Mouse (Mus musculus) heart, postnatal 10 days (tissue): ENCODE measurements around the gene Pcbd2. TPM values are rescaled to one million over a fixed set of nuclear protein-coding genes. Genes with fewer than 3 reads are reported as not detected.

ENCODE experiments used
- DNase-seq, 2 experiments: peaks; one replicate each; pipeline ENCODE4 v3.0.0; 2021
- intact Hi-C: fragments of 180-260 bp; cut with DNase I; formaldehyde crosslinking; loops from one replicate; pipeline ENCODE4 v1.15.1; 2025
- total RNA-seq, 2 experiments: library from RNA; stranded (reverse); gene quantifications; 2 replicates each; pipeline ENCODE4 v1.2.3; 2021

The Pcbd2 gene
- total RNA-seq, 2 experiments from 2014 or later, result 40.4 to 43.0 TPM

DNA sequence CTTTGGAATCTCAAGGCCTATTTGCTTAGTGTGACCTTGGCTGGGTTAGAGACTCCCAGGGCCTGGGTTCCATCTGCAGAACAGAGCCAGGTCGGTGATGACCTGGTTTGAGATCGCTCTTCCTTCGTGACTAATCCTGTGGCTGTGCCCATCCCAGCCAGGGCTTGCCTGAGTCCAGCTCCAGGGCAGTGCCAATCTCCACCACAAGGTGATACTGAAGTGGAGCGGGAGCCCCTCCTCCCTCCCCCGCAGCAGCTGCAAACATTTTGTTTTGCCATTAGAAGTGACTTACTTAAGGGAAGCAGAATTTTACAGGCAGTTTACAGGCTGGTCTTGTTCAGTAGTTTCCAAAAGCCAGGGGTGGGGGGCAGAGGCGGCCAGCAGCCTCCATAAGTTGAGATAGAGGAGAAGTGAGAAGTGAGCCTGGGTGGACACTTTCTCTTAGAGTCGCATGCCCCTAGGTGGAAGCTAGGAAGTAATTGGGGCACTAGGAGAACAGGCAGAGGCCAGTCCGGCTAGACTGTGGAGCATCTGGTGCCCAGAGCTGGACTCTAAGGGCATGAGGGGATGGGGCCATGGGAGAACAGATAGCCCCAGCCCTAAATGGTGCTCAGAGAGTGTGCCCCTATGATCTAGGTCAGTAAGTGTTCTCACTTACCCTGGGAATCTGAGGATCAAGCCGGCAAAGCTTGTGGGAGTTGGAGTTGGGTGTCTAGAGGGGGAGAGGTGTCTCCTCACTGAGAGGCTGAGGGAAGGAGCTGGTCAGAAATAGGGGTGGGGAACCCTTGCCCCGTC, 97.2 kb downstream of the Pcbd2 start:
- DNase-seq, result no peak
- intact Hi-C loops, result no loop called here

DNA sequence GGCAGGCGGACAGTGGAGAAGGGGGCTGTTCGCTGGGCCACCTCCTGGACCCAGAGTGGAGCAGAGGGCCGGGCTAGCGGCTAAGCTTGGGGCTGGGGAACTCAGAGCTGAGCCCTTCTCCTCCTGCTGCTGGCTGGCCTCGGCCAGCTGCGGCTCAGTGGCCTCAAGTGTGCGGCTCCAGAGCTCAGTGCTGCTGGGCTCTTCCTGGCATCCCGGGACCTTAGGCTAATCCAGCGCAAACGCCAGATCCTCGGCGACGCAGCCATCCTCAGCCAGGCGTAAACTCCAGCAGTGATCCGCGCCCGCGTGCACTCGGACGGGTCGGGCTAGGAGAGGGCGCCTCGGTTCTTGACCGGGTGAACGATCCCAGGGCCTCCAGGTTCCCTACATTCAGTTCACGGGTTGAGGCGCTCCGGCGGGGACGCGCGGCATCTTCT, 98.1 kb downstream of the Pcbd2 start:
- intact Hi-C loops, result no loop called here
- DNase-seq, result no peak

DNA sequence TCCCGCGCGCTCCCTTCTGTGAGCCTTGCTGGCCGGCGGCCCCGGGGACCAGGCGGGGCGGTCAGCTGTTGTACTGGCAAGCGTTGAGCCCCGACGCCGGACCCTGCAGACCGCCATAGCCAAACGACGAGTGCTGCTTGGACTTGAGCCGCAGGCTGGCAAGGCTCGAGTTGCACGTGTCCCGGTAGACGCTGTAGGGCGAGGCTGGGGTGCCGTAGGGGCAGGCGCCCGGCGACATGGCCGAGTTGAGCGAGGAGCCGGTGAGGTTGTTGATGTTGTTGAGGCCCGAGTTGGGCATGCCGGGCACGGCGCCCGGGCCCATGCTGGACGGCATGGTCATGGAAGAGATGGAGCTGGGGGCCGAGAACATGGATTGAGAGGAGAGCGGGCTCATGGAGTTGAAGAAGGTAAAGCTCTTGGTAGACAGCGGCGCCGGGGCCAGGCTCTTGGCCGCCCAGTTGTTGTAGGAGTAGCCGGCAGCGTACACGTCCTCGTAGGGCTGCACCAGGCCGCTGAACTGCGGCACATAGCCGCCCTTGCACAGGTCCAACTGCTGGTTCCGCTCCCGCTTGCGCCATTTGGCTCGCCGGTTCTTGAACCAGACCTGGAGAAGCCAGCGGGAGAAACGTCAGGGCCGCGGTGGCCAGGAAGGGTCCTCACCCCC, 99.0 kb downstream of the Pcbd2 start:
- intact Hi-C loops, result no loop called here
- peak in 1 of 2 experiments; percentile 35 for DNase-seq

Other genes with a start within 250 kb of the Pcbd2 start
- 10 to 100 TPM; 53.7 to 58.2 TPM for gene Dbn1, start 239.3 kb upstream of the Pcbd2 start, total RNA-seq
- gene Pdlim7, start 213.7 kb upstream of the Pcbd2 start, total RNA-seq, result 10 to 100 TPM; 63.6 to 74.2 TPM
- gene Dok3, start 198.1 kb upstream of the Pcbd2 start, total RNA-seq, result 1 to 10 TPM; 1.7 to 1.8 TPM
- gene Ddx41, start 190.7 kb upstream of the Pcbd2 start, total RNA-seq, result 10 to 100 TPM; 17.5 to 18.2 TPM
- 10 to 100 TPM; 22.8 to 24.2 TPM for gene Fam193b, start 156.2 kb upstream of the Pcbd2 start, total RNA-seq
- 100 to 1,000 TPM; 104 to 106 TPM for gene Tmed9, start 153.6 kb upstream of the Pcbd2 start, total RNA-seq
- gene B4galt7, start 127.5 kb upstream of the Pcbd2 start, total RNA-seq, result 10 to 100 TPM; 11.2 to 12.2 TPM
- 10 to 100 TPM; 14.5 to 18.0 TPM for gene Caml, start 104.4 kb upstream of the Pcbd2 start, total RNA-seq
- gene Ddx46, start 92.3 kb upstream of the Pcbd2 start, total RNA-seq, result 10 to 100 TPM; 29.8 to 33.5 TPM
- gene B230219D22Rik, start 34.2 kb upstream of the Pcbd2 start, total RNA-seq, result 10 to 100 TPM; 61.0 to 66.0 TPM
- gene Txndc15, start 12.7 kb upstream of the Pcbd2 start, total RNA-seq, result 10 to 100 TPM; 39.4 to 39.9 TPM
- gene Catsper3, start 57.2 kb downstream of the Pcbd2 start, total RNA-seq, result under 1 TPM in 1 of 2 experiments, not detected in 1; 0.26 TPM
- not detected for gene Pitx1, start 108.8 kb downstream of the Pcbd2 start, total RNA-seq